Mouse (Mus musculus) CD8-positive naive resting alpha-beta T cell, adult 2 months (primary cell): Measurements from ENCODE around the gene Ralgapa2.

Experiments
- DNase-seq, 2 experiments: peaks; one replicate each; pipeline ENCODE4 v3.0.0; 2022; ENCODE audit warnings: low read depth in 2 of 2, low spot score in 2 of 2

Ralgapa2 gene

GRCm38 (mm10) chr2:146362932-146363331 is 149.2 kb downstream of the Ralgapa2 start:
- no peak for DNase-seq

GRCm38 (mm10) chr2:146361969-146362368 is 150.2 kb downstream of the Ralgapa2 start:
- DNase-seq, result no peak

- DNase-seq, result no peak
Measured at GRCm38 (mm10) chr2:146361076-146361475, 151.1 kb downstream of the Ralgapa2 start.

GRCm38 (mm10) chr2:146359676-146360075 is 152.5 kb downstream of the Ralgapa2 start:
- DNase-seq, result no peak

- DNase-seq, result no peak
Measured at GRCm38 (mm10) chr2:146356524-146356923, 155.6 kb downstream of the Ralgapa2 start.

GRCm38 (mm10) chr2:146350230-146350629 is 161.9 kb downstream of the Ralgapa2 start:
- DNase-seq, result no peak

- no peak for DNase-seq
Measured at GRCm38 (mm10) chr2:146347942-146348341, 164.2 kb downstream of the Ralgapa2 start.

- no peak for DNase-seq
Measured at GRCm38 (mm10) chr2:146340090-146340489, 172.1 kb downstream of the Ralgapa2 start.

- DNase-seq, result no peak
Measured at GRCm38 (mm10) chr2:146337540-146337939, 174.6 kb downstream of the Ralgapa2 start.

GRCm38 (mm10) chr2:146331894-146332476 is 180.2 kb downstream of the Ralgapa2 start:
- no peak for DNase-seq

- DNase-seq, result no peak
Measured at GRCm38 (mm10) chr2:146330772-146331281, 181.3 kb downstream of the Ralgapa2 start.

- DNase-seq, result no peak
Measured at GRCm38 (mm10) chr2:146330101-146330500, 182.0 kb downstream of the Ralgapa2 start.

GRCm38 (mm10) chr2:146326654-146327053 is 185.5 kb downstream of the Ralgapa2 start:
- no peak for DNase-seq

- no peak for DNase-seq
Measured at GRCm38 (mm10) chr2:146324907-146325715, 187.0 kb downstream of the Ralgapa2 start.

GRCm38 (mm10) chr2:146324140-146324906 is 187.8 kb downstream of the Ralgapa2 start:
- no peak for DNase-seq

GRCm38 (mm10) chr2:146323528-146323927 is 188.6 kb downstream of the Ralgapa2 start:
- DNase-seq, result no peak

GRCm38 (mm10) chr2:146322770-146323169 is 189.4 kb downstream of the Ralgapa2 start:
- no peak for DNase-seq

GRCm38 (mm10) chr2:146322019-146322418 is 190.1 kb downstream of the Ralgapa2 start:
- no peak for DNase-seq

GRCm38 (mm10) chr2:146320666-146321065 is 191.5 kb downstream of the Ralgapa2 start:
- no peak for DNase-seq

- DNase-seq, result no peak
Measured at GRCm38 (mm10) chr2:146314751-146315150, 197.4 kb downstream of the Ralgapa2 start.

GRCm38 (mm10) chr2:146313811-146314210 is 198.3 kb downstream of the Ralgapa2 start:
- no peak for DNase-seq

GRCm38 (mm10) chr2:146310760-146311159 is 201.4 kb downstream of the Ralgapa2 start:
- no peak for DNase-seq
